Mouse (Mus musculus): ENCODE results near the gene Gm773.
"Not testable (repeated sequence)": the region's sequence is repeated elsewhere in the genome, so short reads cannot be mapped to it uniquely, and the experiment has no call there.

Gm773 gene

DNA sequence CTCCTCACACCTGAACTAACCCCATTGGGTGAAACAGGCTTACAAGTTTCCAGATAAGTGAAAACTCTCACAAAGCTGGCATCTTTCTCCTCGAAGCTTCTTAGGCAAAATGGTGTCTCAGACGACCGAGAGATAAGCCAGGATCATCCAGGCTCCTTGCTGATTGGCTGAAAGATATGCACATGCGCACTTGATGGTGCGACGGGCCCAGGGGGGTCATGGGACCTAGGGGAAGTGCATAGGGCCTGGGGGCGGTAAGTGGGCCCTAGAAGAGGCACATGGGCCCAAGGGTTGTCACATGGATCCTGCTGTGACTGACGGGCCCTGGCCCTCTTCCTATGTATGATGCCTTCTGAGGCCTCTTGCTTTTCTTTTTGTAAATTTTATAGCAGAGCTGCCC, at the start of gene Gm773:
Gene Gm773, minus strand, starts transcription at position 111 of the 400 bp plus-strand sequence.
- no peak for DNase-seq (ENCODE audit: low read depth, low spot score)

DNA sequence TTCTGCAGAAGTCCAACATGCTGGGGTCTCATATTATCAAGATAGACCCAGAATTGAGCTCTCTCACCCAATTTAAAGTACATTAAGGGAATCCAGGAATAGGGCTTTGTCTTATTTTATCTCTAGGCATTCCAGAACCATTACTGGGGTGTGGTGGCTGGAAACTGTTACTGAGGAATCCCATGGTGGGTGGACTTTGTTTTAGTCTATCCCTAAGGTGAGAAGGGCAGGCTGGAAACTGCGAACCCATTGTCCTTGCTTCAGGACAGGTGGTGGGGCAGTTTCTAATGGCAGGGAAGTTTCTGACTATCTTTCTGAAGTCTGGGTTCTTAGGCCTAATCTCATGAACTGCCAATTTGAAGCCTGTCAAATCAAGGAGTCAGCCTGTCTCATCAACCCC, 26.2 kb downstream of the Gm773 start:
- not testable (repeated sequence) for DNase-seq (ENCODE audit: low read depth, low spot score)

GRCm38 (mm10) chrX:56151396-56151795, 61.3 kb downstream of the Gm773 start:
- peak; percentile 4 for DNase-seq (ENCODE audit: low read depth, low spot score)
